ENCODE assay signal across 14 mouse cellular contexts in genomic region chr1:183069954-183070649, GRCm38 (mm10).
"Had no signal": no experiment of that assay in that cellular context is flagged by ENCODE, and none has a peak within 500 bp of the region (broad histone marks: within the 10 kb centered on the region; RNA-seq: fewer than 3 reads in every experiment).

No protein-coding gene starts in this region.

- DNase-seq: kidney, postnatal 4 days; left cerebral cortex, postnatal 4 days; lung, adult 2 months; lung, postnatal 36 days; right cerebral cortex, postnatal 25 days; thymus, postnatal 4 days had no signal

- H3K27me3 ChIP-seq: limb, embryonic 13.5 days; liver, embryonic 15.5 days had no signal

- H3K27ac ChIP-seq: kidney, postnatal 0 days; layer of hippocampus, adult 2 months; limb, embryonic 13.5 days; liver, embryonic 15.5 days had no signal

- H3K9ac ChIP-seq: limb, embryonic 13.5 days; liver, embryonic 15.5 days had no signal

- H3K4me3 ChIP-seq: layer of hippocampus, adult 2 months; limb, embryonic 13.5 days; liver, embryonic 15.5 days; megakaryocyte, embryonic 14.5 days had no signal

- H3K9me3 ChIP-seq: limb, embryonic 13.5 days; liver, embryonic 15.5 days; megakaryocyte, embryonic 14.5 days had no signal

- H3K4me1 ChIP-seq: limb, embryonic 13.5 days; liver, embryonic 15.5 days had no signal

- ATAC-seq: lung, postnatal 0 days; midbrain, embryonic 16.5 days had no signal

- H3K4me2 ChIP-seq: limb, embryonic 13.5 days; liver, embryonic 15.5 days; midbrain, embryonic 11.5 days had no signal

- H3K36me3 ChIP-seq: limb, embryonic 13.5 days; liver, embryonic 15.5 days had no signal
